Mouse (Mus musculus) neural tube, embryonic 10.5 days (tissue): ENCODE measurements around the gene Obp1a.

ENCODE experiments used
- DNase-seq: peaks from one replicate; pipeline ENCODE4 v3.0.0-alpha.2; 2017; ENCODE audit warnings: low spot score; ENCODE audit errors: extremely low spot score

Gene Obp1a

GRCm38 (mm10) chrX:78091274-78091673 lies at the start of gene Obp1a:
Obp1a (minus strand) TSS chrX:78091374.
- DNase-seq, result no peak

DNA sequence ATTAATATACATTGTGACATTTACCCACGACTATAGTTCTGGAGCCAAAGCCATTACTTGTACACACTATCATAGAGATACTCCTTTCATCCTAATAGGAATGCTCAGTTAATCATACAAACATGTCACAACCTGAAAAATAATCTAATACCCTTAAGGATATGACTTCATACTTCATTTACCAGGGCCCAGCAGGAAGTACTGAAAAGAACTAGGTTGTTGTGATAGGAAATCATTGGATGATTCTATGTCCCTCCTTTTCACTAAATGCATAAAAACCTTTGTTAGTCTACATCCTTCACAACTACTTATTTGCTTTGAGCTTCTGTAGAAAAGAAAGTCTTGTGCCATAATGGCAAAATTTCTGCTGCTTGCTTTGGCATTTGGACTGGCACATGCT lies 34.0 kb upstream of the Obp1a start, which contains the start of gene Gm5938:
Gene Gm5938, plus strand, starts transcription at position 301 of the 400 bp plus-strand sequence.
- no peak for DNase-seq
